Mouse (Mus musculus) myocyte (in vitro differentiated cells): ENCODE measurements at regions not wholly inside any gene's neighbourhood (a gene's known extent, or its start where the extent isn't known, plus 50 kb on each side); places are given as distances from the start of the nearest gene placed in this dataset.

Experiments used
- CEBPB ChIP-seq: IDR thresholded peaks from 2 replicates; pipeline ENCODE4 v1.6.1; 2011; ENCODE audit warnings: mild to moderate bottlenecking, moderate library complexity; ENCODE audit not compliant: poor library complexity, insufficient read depth, severe bottlenecking
- E2F4 ChIP-seq: IDR thresholded peaks from one replicate; pipeline ENCODE4 v1.6.1; 2011; ENCODE audit warnings: mild to moderate bottlenecking, control low read depth, moderate library complexity; ENCODE audit not compliant: insufficient read depth
- MAX ChIP-seq: IDR thresholded peaks from one replicate; pipeline ENCODE4 v1.6.1; 2011; ENCODE audit warnings: low read depth, mild to moderate bottlenecking, control low read depth
- MYOD1 ChIP-seq, 3 experiments: IDR thresholded peaks; one replicate each; pipeline ENCODE4 v1.6.1; 2011; ENCODE audit warnings: control low read depth in 2 of 3, low read depth in 2 of 3, mild to moderate bottlenecking in 2 of 3, moderate library complexity in 1 of 3; ENCODE audit not compliant: insufficient read length in 2 of 3, control insufficient read depth in 1 of 3
- MYOG ChIP-seq, 3 experiments: IDR thresholded peaks; one replicate each; pipeline ENCODE4 v1.6.1; 2011; ENCODE audit warnings: control low read depth in 2 of 3, low read depth in 2 of 3, mild to moderate bottlenecking in 2 of 3; ENCODE audit not compliant: insufficient read length in 2 of 3, control insufficient read depth in 1 of 3, insufficient read depth in 1 of 3
- POLR2A ChIP-seq: IDR thresholded peaks from one replicate; pipeline ENCODE4 v1.6.1; 2011; ENCODE audit warnings: low read depth, mild to moderate bottlenecking, control low read depth, moderate library complexity; ENCODE audit not compliant: insufficient read length
- POLR2AphosphoS2 ChIP-seq: IDR thresholded peaks from one replicate; pipeline ENCODE4 v1.6.1; 2011; ENCODE audit warnings: low read depth, control low read depth; ENCODE audit not compliant: insufficient read length
- REST ChIP-seq: IDR thresholded peaks from one replicate; pipeline ENCODE4 v1.6.1; 2011; ENCODE audit warnings: mild to moderate bottlenecking, control low read depth, moderate library complexity; ENCODE audit not compliant: insufficient read depth, insufficient read length
- SRF ChIP-seq: IDR thresholded peaks from one replicate; pipeline ENCODE4 v1.6.1; 2011; ENCODE audit warnings: low read depth; ENCODE audit not compliant: control insufficient read depth, insufficient read length
- TCF12 ChIP-seq: IDR thresholded peaks from one replicate; pipeline ENCODE4 v1.6.1; 2011; ENCODE audit warnings: mild to moderate bottlenecking, control low read depth; ENCODE audit not compliant: poor library complexity, insufficient read depth, severe bottlenecking
- TCF3 ChIP-seq: IDR thresholded peaks from one replicate; pipeline ENCODE4 v1.6.1; 2011; ENCODE audit warnings: low read depth, control low read depth; ENCODE audit not compliant: insufficient read length
- USF1 ChIP-seq: IDR thresholded peaks from one replicate; pipeline ENCODE4 v1.6.1; 2011; ENCODE audit warnings: low read depth, mild to moderate bottlenecking, control low read depth, moderate library complexity

GRCm38 (mm10) chr4:47576011-47576410 is 101.6 kb downstream of the Sec61b start:
- TF ChIP-seq MAX (no peak), POLR2A (no peak), REST (no peak), E2F4 (no peak), MYOG (IDR thresholded peaks at IDR 0.05; ENCODE audit: control insufficient read depth in 1 of 3, insufficient read depth in 1 of 3, insufficient read length in 2 of 3, low read depth in 2 of 3) (no peak), USF1 (no peak), SRF (no peak), MYOD1 (IDR thresholded peaks at IDR 0.05; ENCODE audit: control insufficient read depth in 1 of 3, insufficient read length in 2 of 3, low read depth in 2 of 3) (no peak), TCF3 (no peak), TCF12 (no peak), POLR2AphosphoS2 (no peak), CEBPB (no peak)
